Mouse (Mus musculus): ENCODE data around the gene Gmds.

Gene Gmds

GRCm38 (mm10) chr13:32268284-32268683 lies 70.3 kb downstream of the Gmds start:
- ATAC-seq (ENCODE audit: insufficient number of reproducible peaks, low FRiP score, low TSS enrichment) = no peak

GRCm38 (mm10) chr13:32267184-32267775 lies 71.3 kb downstream of the Gmds start:
- no peak; the same call in 1 of the 2 replicates for ATAC-seq (ENCODE audit: insufficient number of reproducible peaks, low FRiP score, low TSS enrichment)

DNA sequence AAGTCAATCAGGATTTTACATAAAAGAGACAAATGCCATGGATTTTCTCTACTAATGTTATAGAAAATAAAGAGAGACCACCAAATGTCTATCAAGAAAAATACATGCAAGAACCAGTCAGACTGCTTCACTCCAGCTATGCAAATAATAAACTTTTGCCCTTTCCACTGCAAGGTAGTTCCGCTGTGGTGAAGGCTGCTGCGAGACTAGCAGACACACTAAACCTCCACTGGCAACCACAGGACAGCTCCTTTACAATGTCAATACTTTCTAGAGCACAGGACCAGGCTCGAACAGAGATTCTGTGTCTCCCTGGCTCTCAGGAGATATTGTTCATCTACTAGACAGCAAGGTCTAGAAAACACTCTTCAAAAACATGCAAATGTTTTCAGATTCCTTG lies 71.8 kb downstream of the Gmds start:
- no peak for ATAC-seq (ENCODE audit: insufficient number of reproducible peaks, low FRiP score, low TSS enrichment)

DNA sequence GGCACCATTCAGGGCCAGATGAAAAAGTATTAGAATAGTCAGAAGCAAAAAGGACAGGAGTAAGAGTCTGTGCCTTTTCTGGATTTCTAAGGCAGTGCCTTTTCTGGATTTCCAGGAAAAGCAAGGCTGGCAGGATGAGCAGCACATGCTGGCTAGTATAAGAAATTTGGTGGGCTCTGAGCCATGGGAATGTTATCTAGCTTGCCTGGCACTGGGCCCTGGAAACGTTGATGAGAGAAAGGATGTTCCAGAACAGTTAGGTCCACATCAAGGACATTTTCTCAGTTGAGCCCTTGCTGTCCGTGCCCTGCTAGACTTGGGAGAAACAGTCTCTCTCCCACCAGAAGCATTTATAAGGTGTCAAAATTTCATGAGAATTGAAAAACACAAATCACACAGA lies 82.4 kb downstream of the Gmds start:
- no peak for ATAC-seq (ENCODE audit: insufficient number of reproducible peaks, low FRiP score, low TSS enrichment)

DNA sequence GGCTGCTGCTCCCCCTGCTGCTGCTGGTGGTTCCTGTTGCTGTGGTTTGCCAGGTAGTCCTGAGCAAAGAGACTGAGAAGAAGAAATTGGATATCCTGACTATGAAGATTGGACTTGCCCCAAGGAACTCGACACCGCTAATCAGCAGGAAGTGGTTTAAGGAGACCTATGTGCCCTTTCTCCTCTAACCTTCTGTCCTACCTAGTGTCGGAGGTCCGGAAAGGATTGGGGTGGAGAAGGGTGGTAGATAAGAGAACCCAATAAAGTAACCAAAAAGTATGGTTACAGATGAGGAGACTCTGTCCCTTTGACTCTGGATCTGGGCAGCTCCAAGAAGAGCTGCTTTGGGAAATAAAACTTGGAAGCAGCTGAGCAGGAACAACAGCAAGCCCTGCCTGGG lies 86.3 kb downstream of the Gmds start:
- no peak for ATAC-seq (ENCODE audit: insufficient number of reproducible peaks, low FRiP score, low TSS enrichment)

- no peak for ATAC-seq (ENCODE audit: insufficient number of reproducible peaks, low FRiP score, low TSS enrichment)
Observed at GRCm38 (mm10) chr13:32242200-32242599, 96.3 kb downstream of the Gmds start.

DNA sequence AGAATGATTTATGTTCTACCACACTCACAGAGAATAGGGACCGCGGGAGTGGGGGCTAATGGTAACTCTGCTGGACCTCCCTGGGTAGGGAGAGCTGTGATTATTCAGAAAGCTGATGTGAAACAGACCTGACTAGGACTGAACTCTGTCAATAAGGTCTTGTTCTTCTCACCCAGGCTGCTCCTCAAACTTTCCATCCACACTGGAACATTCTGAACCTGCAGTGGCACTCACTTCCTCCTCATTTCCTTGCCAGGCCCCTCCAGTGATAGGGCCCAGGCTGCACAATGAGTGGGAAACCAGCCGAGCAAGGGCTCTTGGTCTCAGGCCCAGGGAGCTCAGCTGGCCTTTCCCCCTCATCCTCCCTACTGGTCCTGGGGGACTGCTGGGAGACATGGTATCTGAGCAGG lies 102.3 kb downstream of the Gmds start:
- ATAC-seq (ENCODE audit: insufficient number of reproducible peaks, low FRiP score, low TSS enrichment) = no peak

GRCm38 (mm10) chr13:32235046-32235445 lies 103.5 kb downstream of the Gmds start:
- no peak for ATAC-seq (ENCODE audit: insufficient number of reproducible peaks, low FRiP score, low TSS enrichment)

DNA sequence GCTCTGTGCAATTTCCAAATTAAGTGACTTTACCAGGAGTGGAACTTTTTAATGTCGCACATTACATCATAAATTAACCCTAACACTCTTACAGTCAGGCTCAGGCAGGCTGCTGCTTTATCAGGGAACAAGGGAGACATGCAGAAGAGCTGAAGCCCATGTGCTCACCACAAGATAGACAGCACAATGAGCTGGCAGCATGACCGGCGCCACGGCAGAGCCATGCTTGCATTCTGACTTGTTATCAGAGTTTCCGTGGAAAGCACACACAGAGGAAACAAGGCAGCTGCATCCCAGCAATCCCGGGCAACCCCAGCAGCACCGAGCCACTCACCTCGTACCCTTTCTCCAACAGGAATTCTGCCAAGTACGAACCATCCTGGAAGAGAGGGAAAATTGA lies 104.5 kb downstream of the Gmds start:
- no peak for ATAC-seq (ENCODE audit: insufficient number of reproducible peaks, low FRiP score, low TSS enrichment)

DNA sequence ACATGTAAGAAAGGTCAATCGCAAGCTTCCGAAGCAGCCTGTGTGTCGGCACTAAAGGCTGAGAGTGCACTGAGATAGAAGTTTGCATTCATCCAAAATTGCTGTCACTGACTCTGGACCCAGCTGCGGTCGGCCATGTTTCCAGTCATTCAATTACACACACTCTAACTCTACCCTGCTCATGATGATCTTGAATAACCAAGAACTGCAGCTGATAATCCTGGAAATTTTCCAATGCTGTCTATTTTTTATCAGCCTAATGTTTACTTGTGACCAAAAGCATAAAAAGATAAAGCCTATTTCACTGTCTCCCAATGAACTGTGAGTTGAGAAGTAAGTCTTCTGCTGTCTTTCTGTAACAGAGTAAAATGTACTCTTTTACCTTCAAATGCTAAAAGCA lies 106.1 kb downstream of the Gmds start:
- no peak for ATAC-seq (ENCODE audit: insufficient number of reproducible peaks, low FRiP score, low TSS enrichment)

DNA sequence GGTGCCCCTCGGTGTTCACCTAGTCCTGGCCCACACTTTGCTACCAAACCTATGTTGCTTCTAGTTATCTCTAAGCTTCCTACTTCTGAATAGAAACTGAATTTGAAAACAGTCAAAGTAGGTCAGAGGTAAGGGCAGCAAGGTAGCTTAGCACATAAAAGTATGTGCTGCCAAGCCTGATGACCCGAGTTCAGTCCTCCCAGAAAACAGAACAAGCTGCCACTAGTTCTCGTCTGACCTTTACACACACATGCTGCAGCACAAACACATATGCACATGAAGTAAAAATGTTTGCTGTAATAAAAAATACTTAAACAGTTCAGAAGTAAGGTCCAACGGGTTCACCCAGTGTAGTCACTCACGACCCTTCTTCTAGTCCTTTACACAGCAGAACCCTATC lies 106.6 kb downstream of the Gmds start:
- no peak for ATAC-seq (ENCODE audit: insufficient number of reproducible peaks, low FRiP score, low TSS enrichment)

GRCm38 (mm10) chr13:32227874-32228562 lies 110.5 kb downstream of the Gmds start:
- ATAC-seq (ENCODE audit: insufficient number of reproducible peaks, low FRiP score, low TSS enrichment) = no peak

DNA sequence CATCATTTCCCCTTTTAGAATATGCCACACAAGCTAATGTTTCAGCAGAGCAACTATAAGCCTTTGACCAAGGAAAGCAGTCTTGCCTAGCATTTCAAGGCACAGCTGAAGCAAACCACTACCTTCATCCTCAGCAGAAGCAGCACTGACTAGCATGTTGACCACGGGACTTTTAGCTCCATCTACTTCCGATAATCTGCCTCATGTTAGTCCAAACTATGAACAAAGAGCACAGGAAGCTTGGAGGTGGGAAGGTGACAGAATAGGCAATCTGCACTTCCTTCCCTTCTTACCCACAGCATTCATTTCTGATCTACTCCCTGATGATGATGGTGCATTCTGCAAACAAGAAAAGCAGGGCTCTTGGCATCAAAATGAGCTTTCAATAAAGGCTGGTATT lies 120.9 kb downstream of the Gmds start:
- ATAC-seq (ENCODE audit: insufficient number of reproducible peaks, low FRiP score, low TSS enrichment) = no peak

DNA sequence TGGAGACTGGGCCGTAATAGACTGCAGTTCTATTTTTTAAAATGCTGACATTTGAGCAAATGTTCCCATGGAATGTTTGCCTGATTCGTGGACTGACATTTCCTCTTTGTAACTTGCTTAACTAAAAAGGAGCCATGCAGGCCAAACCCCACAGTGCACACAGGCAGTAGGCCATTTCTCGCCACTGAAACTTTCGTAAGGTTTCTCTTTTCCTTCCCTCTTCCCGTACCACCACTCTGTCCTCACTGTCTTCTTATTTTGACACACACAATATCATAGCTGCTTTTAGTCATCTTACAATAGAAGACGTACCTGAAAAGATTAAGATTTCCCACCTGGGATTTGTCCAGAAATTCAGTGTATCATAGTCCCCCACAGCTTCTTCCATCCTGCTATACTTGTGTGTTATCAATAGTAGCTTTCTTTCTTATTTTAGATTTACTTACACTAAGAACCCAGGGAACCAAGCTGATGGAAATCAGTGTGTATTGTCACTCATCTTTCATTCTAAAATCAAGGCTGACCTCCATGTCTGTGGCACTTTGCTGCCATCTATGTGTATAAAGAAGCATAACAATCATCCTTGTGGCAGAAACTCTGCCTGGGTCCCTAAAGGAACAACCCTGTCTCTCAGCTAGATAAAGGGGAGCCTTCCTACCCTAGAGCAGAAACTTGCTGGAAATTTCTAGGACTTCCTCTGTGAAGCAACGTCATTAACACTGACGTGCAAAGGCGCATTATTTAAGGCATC lies 124.7 kb downstream of the Gmds start:
- ATAC-seq (ENCODE audit: insufficient number of reproducible peaks, low FRiP score, low TSS enrichment) = peak; percentile 56; the same call in 1 of the 2 replicates

DNA sequence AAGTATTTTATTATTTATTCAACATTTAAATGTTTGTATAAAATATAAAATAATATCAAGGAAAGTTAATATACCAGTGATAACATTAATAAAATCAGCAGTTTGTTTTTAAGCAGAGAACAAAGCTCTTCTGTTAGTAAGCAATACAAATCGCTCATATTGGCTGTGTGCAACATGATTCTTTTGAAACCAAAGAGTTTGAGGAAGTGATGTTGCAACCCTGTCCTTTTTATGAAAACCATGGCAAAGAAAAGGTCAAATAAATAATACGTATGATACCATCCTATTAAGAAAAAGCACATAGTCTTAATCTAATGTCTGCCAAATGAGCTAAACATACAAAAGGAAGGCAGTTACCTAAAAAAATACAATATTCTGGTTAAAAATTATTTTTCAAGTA lies 126.4 kb downstream of the Gmds start:
- no peak for ATAC-seq (ENCODE audit: insufficient number of reproducible peaks, low FRiP score, low TSS enrichment)

DNA sequence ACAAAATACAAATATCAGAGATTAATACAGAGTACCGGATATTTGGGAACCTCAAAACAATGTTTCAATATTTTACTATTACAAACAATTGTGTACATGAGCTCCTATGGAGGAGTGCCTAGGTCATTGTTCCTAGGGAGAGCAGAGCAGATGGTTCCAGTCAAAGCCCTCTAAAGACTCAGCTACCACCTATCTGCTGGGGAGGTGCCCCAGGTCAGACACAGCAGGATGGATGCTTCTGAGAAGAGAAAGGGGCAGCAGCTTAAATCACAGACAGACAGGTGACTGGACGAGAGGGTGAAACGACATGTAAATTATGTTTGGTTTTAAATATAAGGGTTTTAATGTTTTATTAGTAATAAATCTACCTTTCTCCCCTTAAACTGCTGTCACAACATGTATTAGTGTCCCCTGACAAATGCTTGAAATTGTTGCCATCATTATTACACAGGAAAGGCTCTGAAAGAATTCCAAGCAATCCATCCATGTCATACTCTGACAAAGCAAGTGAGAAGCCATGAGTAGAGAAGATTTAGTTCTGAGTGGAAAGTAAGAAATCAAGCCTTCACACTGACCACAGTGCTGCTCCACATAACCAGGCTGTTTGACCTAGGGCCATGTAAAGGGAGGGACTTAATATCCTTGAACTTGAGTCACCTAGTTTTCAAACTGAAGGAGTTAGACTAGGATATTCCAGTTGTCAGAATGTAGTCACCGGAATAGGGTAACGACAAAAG lies 131.2 kb downstream of the Gmds start:
- no peak for ATAC-seq (ENCODE audit: insufficient number of reproducible peaks, low FRiP score, low TSS enrichment)

DNA sequence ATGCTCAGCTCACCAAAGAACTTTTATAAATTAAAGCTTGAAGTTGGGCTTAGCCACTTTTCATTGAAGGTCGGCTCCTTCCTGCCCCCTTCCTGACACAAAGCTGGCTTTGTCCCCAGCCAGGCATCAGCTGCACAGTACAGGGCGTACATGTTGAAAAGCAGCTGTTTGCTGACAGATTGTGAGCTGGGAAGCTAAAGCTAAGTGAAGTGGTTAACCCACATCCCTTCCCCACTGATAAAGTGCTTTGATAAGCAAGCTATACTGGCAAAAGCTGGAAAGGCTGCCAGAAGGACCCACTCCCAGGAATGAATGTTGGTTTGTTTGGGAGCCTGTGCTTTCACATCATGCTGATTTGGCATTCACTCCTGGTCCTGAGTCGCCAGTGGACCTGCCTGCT lies 158.6 kb downstream of the Gmds start:
- ATAC-seq (ENCODE audit: insufficient number of reproducible peaks, low FRiP score, low TSS enrichment) = no peak

DNA sequence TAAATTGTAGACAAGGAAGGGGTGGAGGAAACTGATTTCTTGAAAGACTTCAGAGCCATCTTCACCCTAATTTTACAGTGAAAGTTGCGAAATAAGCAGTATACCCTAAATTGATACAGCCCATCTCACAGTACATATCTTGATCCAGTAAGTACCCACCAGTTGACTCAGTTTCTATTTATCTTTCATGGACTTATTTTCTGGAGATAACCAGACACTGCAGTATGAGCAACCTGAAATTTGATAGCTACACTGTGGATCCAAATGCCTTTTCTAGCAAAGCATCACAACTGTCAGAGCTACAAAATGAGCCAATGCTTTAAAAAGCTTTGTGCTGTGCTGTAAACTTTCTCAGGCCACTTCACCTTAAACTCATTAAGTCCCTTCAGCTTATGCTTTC lies 159.9 kb downstream of the Gmds start:
- ATAC-seq (ENCODE audit: insufficient number of reproducible peaks, low FRiP score, low TSS enrichment) = no peak

- no peak for ATAC-seq (ENCODE audit: insufficient number of reproducible peaks, low FRiP score, low TSS enrichment)
Observed at GRCm38 (mm10) chr13:32177852-32178453, 160.6 kb downstream of the Gmds start.

DNA sequence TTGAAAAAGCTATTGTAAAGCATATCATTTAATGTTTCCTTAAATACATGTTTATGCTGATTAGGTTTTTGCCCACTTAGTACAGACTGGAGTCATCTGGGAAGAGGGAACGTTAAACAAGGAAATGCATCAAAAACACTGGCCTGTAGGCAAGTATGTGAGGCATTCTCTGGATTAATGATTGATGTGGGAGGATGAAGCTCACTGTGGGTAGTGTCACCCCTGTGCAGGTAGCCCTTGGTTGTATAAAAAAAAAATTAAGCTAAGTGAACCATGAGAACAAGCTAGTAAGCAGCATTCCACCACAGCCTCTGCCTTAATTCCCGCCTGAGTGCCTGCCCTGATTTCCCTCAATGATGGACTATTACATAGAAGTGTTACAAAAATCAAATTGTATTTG lies 163.5 kb downstream of the Gmds start:
- no peak for ATAC-seq (ENCODE audit: insufficient number of reproducible peaks, low FRiP score, low TSS enrichment)

DNA sequence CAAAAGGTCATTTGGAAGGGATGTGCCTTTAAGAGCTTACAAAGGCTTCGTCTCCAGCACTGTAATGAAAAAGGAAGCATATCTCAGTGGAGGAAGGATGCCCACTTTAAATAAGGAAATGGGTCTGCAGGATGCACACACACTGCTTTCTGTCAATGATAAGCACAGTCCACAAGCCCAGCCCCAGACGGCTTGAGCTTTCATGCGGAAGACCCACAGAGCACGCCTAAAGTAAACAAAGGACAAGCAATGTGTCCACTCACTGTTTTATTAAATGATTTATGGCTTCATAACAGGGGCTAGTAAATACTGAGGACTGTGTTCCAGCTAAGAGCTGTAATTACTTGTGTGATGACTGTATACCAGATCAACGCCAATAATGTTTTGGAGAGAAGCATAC lies 169.4 kb downstream of the Gmds start:
- no peak for ATAC-seq (ENCODE audit: insufficient number of reproducible peaks, low FRiP score, low TSS enrichment)

Data from cerebellum, adult (tissue).